Mouse (Mus musculus) CH12.LX (cell line): ENCODE measurements around the gene Poglut1. TPM values are rescaled to one million over a fixed set of nuclear protein-coding genes. Genes with fewer than 3 reads are reported as not detected.
A peak's percentile ranks its signal among the peaks of the same experiment; 100 is the strongest.

Source experiments
- DNase-seq: peaks from one replicate; pipeline ENCODE4 v3.0.0-alpha.2; 2013; ENCODE audit errors: extremely low read depth
- H3K27ac ChIP-seq: 2 replicates; pipeline ENCODE4 v1.5.1; 2012; ENCODE audit warnings: low read depth, mild to moderate bottlenecking, control low read depth, moderate library complexity; ENCODE audit not compliant: insufficient read depth
- H3K27me3 ChIP-seq: replicated peaks from 2 replicates; pipeline ENCODE3; 2012; ENCODE audit warnings: inconsistent platforms
- H3K36me3 ChIP-seq, 2 experiments: replicated peaks in 1 of 2; 2 replicates each; pipeline versions ENCODE3 to v1.6.1; 2012; ENCODE audit warnings: inconsistent platforms in 1 of 2, low read length in 1 of 2, mild to moderate bottlenecking in 1 of 2, mixed read lengths in 1 of 2, moderate library complexity in 1 of 2; ENCODE audit not compliant: control insufficient read depth in 1 of 2, insufficient read depth in 1 of 2
- H3K4me1 ChIP-seq, 2 experiments: 2 replicates each; pipeline ENCODE4 v1.6.1; 2012; ENCODE audit warnings: inconsistent platforms in 1 of 2, moderate library complexity in 1 of 2; ENCODE audit not compliant: insufficient read depth in 2 of 2, control insufficient read depth in 1 of 2
- H3K4me2 ChIP-seq: 2 replicates; pipeline ENCODE4 v1.6.1; 2012; ENCODE audit warnings: low read depth, mild to moderate bottlenecking, control low read depth; ENCODE audit not compliant: poor library complexity, insufficient read depth, severe bottlenecking
- H3K4me3 ChIP-seq, 3 experiments: fragments of 150-350 bp in 1 of 3; sonication (generic) in 1 of 3; replicated peaks in 1 of 3; 2 replicates each; pipeline versions ENCODE3 to v1.5.1; 2011 to 2012; ENCODE audit warnings: low read depth in 2 of 3, low read length in 2 of 3, mild to moderate bottlenecking in 2 of 3, moderate library complexity in 2 of 3, control low read depth in 1 of 3, improper control_type of control experiment in 1 of 3, inconsistent platforms in 1 of 3, mixed read lengths in 1 of 3; ENCODE audit not compliant: poor library complexity in 1 of 3
- H3K79me2 ChIP-seq: replicated peaks from 2 replicates; pipeline ENCODE4 v1.6.1; 2012; ENCODE audit warnings: mild to moderate bottlenecking, moderate library complexity; ENCODE audit not compliant: control insufficient read depth, poor library complexity, insufficient read depth, severe bottlenecking; ENCODE audit errors: extremely low read depth
- H3K9ac ChIP-seq: 2 replicates; pipeline ENCODE4 v1.6.1; 2012; ENCODE audit warnings: low read depth, mild to moderate bottlenecking, control low read depth, moderate library complexity; ENCODE audit not compliant: insufficient read depth
- H3K9me3 ChIP-seq: replicated peaks from 2 replicates; pipeline ENCODE3; 2012; ENCODE audit warnings: low read length, inconsistent platforms, mixed read lengths
- CHD2 ChIP-seq: IDR thresholded peaks from 2 replicates; pipeline ENCODE4 v1.6.1; 2011; ENCODE audit warnings: low read length, improper control_type of control experiment
- E2F4 ChIP-seq: IDR thresholded peaks from 2 replicates; pipeline ENCODE4 v1.6.1; 2011; ENCODE audit warnings: low read depth, low read length, improper control_type of control experiment; ENCODE audit not compliant: insufficient replicate concordance
- EP300 ChIP-seq: IDR thresholded peaks from 2 replicates; pipeline ENCODE4 v1.6.1; 2011; ENCODE audit warnings: low read length, improper control_type of control experiment
- ETS1 ChIP-seq: conservative IDR thresholded peaks from 2 replicates; pipeline ENCODE4 v1.6.1; 2012; ENCODE audit warnings: low read depth, mild to moderate bottlenecking, inconsistent platforms, low read length, improper control_type of control experiment, moderate library complexity
- GABPA ChIP-seq: IDR thresholded peaks from 2 replicates; pipeline ENCODE4 v1.6.1; 2012; ENCODE audit warnings: low read depth, low read length, improper control_type of control experiment, inconsistent platforms; ENCODE audit not compliant: insufficient replicate concordance
- IRF4 ChIP-seq: IDR thresholded peaks from 2 replicates; pipeline ENCODE4 v1.6.1; 2014; ENCODE audit warnings: low read depth, mild to moderate bottlenecking, inconsistent platforms, low read length, improper control_type of control experiment
- JUN ChIP-seq: IDR thresholded peaks from 2 replicates; pipeline ENCODE4 v1.6.1; 2011; ENCODE audit warnings: low read depth, mild to moderate bottlenecking, low read length, improper control_type of control experiment, moderate library complexity; ENCODE audit not compliant: insufficient read depth
- KAT2A ChIP-seq: IDR thresholded peaks from 2 replicates; pipeline ENCODE4 v1.6.1; 2012; ENCODE audit warnings: low read length, improper control_type of control experiment, inconsistent platforms; ENCODE audit not compliant: insufficient replicate concordance
- MAFK ChIP-seq: IDR thresholded peaks from 2 replicates; pipeline ENCODE4 v1.6.1; 2011; ENCODE audit warnings: low read length, improper control_type of control experiment; ENCODE audit not compliant: insufficient replicate concordance
- MEF2A ChIP-seq: IDR thresholded peaks from 2 replicates; pipeline ENCODE4 v1.6.1; 2014; ENCODE audit warnings: low read depth, mild to moderate bottlenecking, inconsistent platforms, low read length, improper control_type of control experiment, borderline replicate concordance
- MXI1 ChIP-seq: IDR thresholded peaks from 2 replicates; pipeline ENCODE4 v1.6.1; 2011; ENCODE audit warnings: mild to moderate bottlenecking, low read depth, low read length, improper control_type of control experiment
- PAX5 ChIP-seq: IDR thresholded peaks from 2 replicates; pipeline ENCODE4 v1.6.1; 2012; ENCODE audit warnings: low read length, inconsistent platforms, mixed read lengths
- RCOR1 ChIP-seq: conservative IDR thresholded peaks from 2 replicates; pipeline ENCODE4 v1.6.1; 2012; ENCODE audit warnings: low read depth, mild to moderate bottlenecking, inconsistent platforms, low read length, improper control_type of control experiment
- TBP ChIP-seq: conservative IDR thresholded peaks from 2 replicates; pipeline ENCODE4 v1.6.1; 2011; ENCODE audit warnings: low read depth, low read length, improper control_type of control experiment
- UBTF ChIP-seq: IDR thresholded peaks from 2 replicates; pipeline ENCODE4 v1.6.1; 2012; ENCODE audit warnings: low read depth, mild to moderate bottlenecking, inconsistent platforms, low read length, improper control_type of control experiment, moderate library complexity
- USF1 ChIP-seq: IDR thresholded peaks from 2 replicates; pipeline ENCODE4 v1.6.1; 2014; ENCODE audit warnings: low read depth, mild to moderate bottlenecking, inconsistent platforms, low read length, improper control_type of control experiment
- ZMIZ1 ChIP-seq: IDR thresholded peaks from 2 replicates; pipeline ENCODE4 v1.6.1; 2012; ENCODE audit warnings: low read depth, mild to moderate bottlenecking, inconsistent platforms, low read length, improper control_type of control experiment
- ZNF384 ChIP-seq: IDR thresholded peaks from 2 replicates; pipeline ENCODE4 v1.6.1; 2012; ENCODE audit warnings: low read depth, low read length, improper control_type of control experiment, inconsistent platforms
- dilution Hi-C: fragments of 300-500 bp; cut with MboI; formaldehyde crosslinking; loops from 2 replicates; pipeline ENCODE4 v1.14.3; 2020; ENCODE audit warnings: low sequenced_read_pairs; ENCODE audit not compliant: extremely low pct_unique_long_range_greater_than_20kb, extremely low pct_ligation_motif_present
- in situ Hi-C: fragments of 300-500 bp; cut with MboI; formaldehyde crosslinking; loops from 3 replicates; pipeline ENCODE4 v1.14.3; 2019; ENCODE audit warnings: low sequenced_read_pairs, low pct_ligation_motif_present, low pct_unique_long_range_greater_than_20kb, mixed read lengths
- polyA plus RNA-seq: library from polyadenylated mRNA; unstranded; fragments of >175 nt; gene quantifications from 2 replicates; pipeline ENCODE4 v1.2.1, GENCODE M21; 2012; ENCODE audit warnings: low read depth; ENCODE audit not compliant: insufficient read length
- total RNA-seq, 2 experiments: library from RNA; depleted of rRNA; stranded (reverse); fragments of 300-350 nt in 1 of 2; fragments of >200 nt in 1 of 2; gene quantifications; 2 replicates each; pipeline ENCODE4 v1.2.3; 2012 to 2014

Poglut1 gene
- total and polyA plus RNA-seq, 3 experiments, result 41.4 to 65.6 (median 54.7) TPM

DNA sequence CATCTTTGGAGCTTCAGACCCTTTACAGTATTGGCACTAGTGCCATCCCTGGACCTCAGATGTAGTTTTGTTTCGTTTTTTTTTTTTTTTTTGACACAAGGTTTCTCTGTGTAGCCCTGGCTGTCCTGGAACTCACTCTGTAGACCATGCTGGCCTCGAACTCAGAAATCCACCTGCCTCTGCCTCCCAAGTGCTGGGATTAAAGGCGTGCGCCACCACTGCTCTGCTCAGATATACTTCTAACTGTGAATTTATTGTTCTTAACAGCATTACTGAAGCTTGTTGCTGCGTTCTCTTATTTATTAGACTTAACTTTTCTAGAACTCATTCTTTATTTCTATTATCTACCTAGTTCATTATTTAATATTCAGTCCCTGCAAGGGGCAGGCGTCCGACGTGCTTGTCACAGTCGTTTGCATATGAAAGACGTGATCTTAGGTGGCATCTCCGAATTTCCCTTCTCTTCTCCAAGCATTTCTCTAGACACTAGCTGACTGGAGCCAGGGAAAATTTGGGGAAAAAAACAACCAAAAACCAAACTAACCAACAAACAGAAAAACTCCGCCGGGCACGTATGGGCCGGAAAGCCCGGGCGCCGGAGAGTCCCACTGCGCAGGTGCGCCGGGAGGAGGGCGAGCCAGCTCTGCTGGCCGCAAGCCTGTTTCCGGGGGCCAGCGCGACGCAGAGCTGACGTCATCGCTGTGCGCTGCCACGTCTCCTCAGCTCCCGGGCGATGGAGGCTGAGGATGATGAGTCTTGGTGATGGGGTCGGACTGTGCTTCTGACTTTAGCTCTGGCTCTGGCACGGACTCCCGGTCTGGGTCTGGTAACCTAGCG, 12.3 kb upstream of the Poglut1 start (continued):
- TF ChIP-seq JUN, result peak; percentile 50; the same call in 1 of the 2 replicates
- TF ChIP-seq RCOR1, result peak; percentile 77; the same call in 1 of the 2 replicates
- no peak for TF ChIP-seq EP300
- peak; percentile 86 for TF ChIP-seq TBP
- no peak for TF ChIP-seq USF1
- TF ChIP-seq ZMIZ1, result peak; percentile 91
- no peak for TF ChIP-seq E2F4
- TF ChIP-seq GABPA, result peak; percentile 57; the same call in 1 of the 2 replicates
- TF ChIP-seq MEF2A, result peak; percentile 89
- peak; percentile 86; the same call in 1 of the 2 replicates for TF ChIP-seq KAT2A
- peak; percentile 61 for TF ChIP-seq ETS1
- TF ChIP-seq, all 38 proteins: peak for 25

DNA sequence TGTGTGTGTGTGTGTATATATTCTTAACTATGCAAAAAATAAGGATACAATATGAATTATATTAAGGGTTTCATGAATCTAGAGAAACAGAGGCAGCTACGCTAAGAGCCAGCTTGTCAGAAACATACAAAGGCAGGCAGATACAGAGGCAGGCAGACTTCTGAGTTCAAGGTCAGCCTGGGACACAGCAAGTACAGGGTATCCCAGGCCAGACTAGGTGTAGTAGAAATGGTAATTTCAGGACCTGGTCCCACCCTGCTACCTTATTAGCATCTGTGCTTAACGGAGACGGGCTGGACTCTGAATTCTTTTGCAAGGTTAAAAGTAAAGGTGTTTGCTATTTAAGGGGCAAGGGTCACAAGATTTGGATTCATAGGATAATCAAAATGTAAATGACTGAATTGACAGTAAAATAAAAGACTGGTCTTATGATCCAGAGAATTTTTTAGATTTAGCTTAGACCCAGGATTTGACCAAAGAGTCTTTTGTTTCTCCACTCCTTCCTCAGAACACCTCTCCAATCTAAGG, 8.2 kb upstream of the Poglut1 start, which contains the start of gene Tmem39a:
Tmem39a (plus strand) TSS at position 478 of the 528 bp plus-strand sequence.
- Histone ChIP-seq H3K27ac (no peak within 1 kb of the TSS), H3K4me2 (no peak within 1 kb of the TSS), H3K9ac (no peak within 1 kb of the TSS), H3K9me3 (peaks cover under 1% of the 10 kb centered on the region), H3K27me3 (peaks cover 19% of the 10 kb centered on the region), H3K79me2 (peaks cover 6% of the 10 kb centered on the region), H3K4me1 (peaks cover 3 to 13% of the 10 kb centered on the region in 2 experiments; a peak in 3 of 4 replicates), H3K36me3 (no peaks in the 10 kb centered on the region), H3K4me3 (no peak within 1 kb of the TSS)
- in situ Hi-C loops (no loop called here), dilution Hi-C loops (no loop called here)
- DNase-seq, result no peak
- TF ChIP-seq MAFK, result no peak
- TF ChIP-seq CHD2, result no peak
- no peak for TF ChIP-seq UBTF
- no peak for TF ChIP-seq PAX5

DNA sequence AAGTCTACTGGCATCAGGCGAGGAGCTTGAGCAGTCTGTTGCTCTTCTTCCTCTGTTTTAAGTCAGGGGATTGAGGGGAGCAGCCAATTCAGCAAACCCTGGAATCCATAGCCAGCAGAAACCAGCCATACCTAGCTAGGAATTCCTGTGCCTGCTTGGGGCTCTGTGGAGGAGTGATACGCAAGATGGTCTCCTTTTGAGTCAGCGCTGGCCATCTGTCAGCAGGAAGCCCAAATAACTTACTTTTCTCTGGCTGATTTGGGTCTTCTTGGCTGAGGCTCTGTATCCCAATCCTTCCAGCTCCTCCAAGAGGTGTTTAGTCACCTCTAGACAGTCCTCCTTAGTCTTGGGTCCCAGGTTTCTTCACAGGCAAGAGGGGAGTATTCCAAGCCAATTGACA, 5.9 kb upstream of the Poglut1 start:
- Histone ChIP-seq H3K9me3 (peaks cover 2% of the 10 kb centered on the region), H3K9ac (no peak overlapping the region), H3K27ac (no peak overlapping the region), H3K27me3 (peaks cover 26% of the 10 kb centered on the region), H3K4me3 (no peak overlapping the region), H3K4me2 (no peak overlapping the region), H3K4me1 (peaks cover 3 to 8% of the 10 kb centered on the region in 2 experiments; a peak in 3 of 4 replicates), H3K36me3 (no peaks in the 10 kb centered on the region), H3K79me2 (no peaks in the 10 kb centered on the region)
- dilution Hi-C loops, result no loop called here
- DNase-seq, result no peak
- TF ChIP-seq GABPA (no peak), ZNF384 (no peak), MEF2A (no peak), IRF4 (peak; percentile 50; the same call in 1 of the 2 replicates), MXI1 (no peak), CHD2 (no peak)
- in situ Hi-C loops, result no loop called here
